Mouse (Mus musculus) hindbrain, embryonic 13.5 days (tissue): ENCODE results near the gene Stim1. TPM values are rescaled to one million over a fixed set of nuclear protein-coding genes. Genes with fewer than 3 reads are reported as not detected.
"Not testable (repeated sequence)": the region's sequence is repeated elsewhere in the genome, so short reads cannot be mapped to it uniquely, and the experiment has no call there.

ENCODE experiments used
- ATAC-seq: fragments of 200-750 bp; cut with Nextera tagmentation; 2 replicates; pipeline ENCODE4 v1.8.0; 2017; ENCODE audit warnings: moderate TSS enrichment; ENCODE audit not compliant: low FRiP score
- H3K27ac ChIP-seq: fragments of 300-500 bp; sonication (generic); 2 replicates; pipeline ENCODE4 v1.5.1; 2015; ENCODE audit warnings: inconsistent platforms, mild to moderate bottlenecking, moderate library complexity
- H3K27me3 ChIP-seq: fragments of 300-500 bp; sonication (generic); 2 replicates; pipeline ENCODE4 v1.6.1; 2015; ENCODE audit warnings: mild to moderate bottlenecking, inconsistent platforms
- H3K36me3 ChIP-seq: fragments of 300-500 bp; sonication (generic); 2 replicates; pipeline ENCODE4 v1.6.1; 2015; ENCODE audit warnings: mild to moderate bottlenecking, inconsistent platforms
- H3K4me1 ChIP-seq: fragments of 300-500 bp; sonication (generic); replicated peaks from 2 replicates; pipeline ENCODE4 v1.6.1; 2015; ENCODE audit warnings: inconsistent platforms
- H3K4me2 ChIP-seq: fragments of 300-500 bp; sonication (generic); 2 replicates; pipeline ENCODE4 v1.6.1; 2015; ENCODE audit warnings: inconsistent platforms, mild to moderate bottlenecking, moderate library complexity
- H3K4me3 ChIP-seq: fragments of 300-500 bp; sonication (generic); 2 replicates; pipeline ENCODE4 v1.5.1; 2015; ENCODE audit warnings: mild to moderate bottlenecking, inconsistent platforms
- H3K9ac ChIP-seq: fragments of 300-500 bp; sonication (generic); 2 replicates; pipeline ENCODE4 v1.6.1; 2015; ENCODE audit warnings: mild to moderate bottlenecking, inconsistent platforms
- H3K9me3 ChIP-seq: fragments of 300-500 bp; sonication (generic); 2 replicates; pipeline ENCODE4 v1.6.1; 2016; ENCODE audit warnings: inconsistent platforms
- WGBS: fragments of 180-500 bp; shearing (Covaris S2); methylation state at CpG from one replicate; pipeline ENCODE4 v1.1.7; 2015; 5-methylcytosine and 5-hydroxymethylcytosine counted together
- polyA plus RNA-seq: library from polyadenylated mRNA; unstranded; fragments of >200 nt; fragmentation: Nextera tagmentation; extraction: Ambion mirVana; gene quantifications from 2 replicates; pipeline ENCODE4 v1.2.1, GENCODE M21; 2015

The Stim1 gene
- polyA plus RNA-seq, 1 experiment from 2014 or later = 9.6 TPM

GRCm38 (mm10) chr7:102479368-102480078, 211.9 kb downstream of the Stim1 start:
- Histone ChIP-seq H3K4me3 (no peak overlapping the region), H3K27me3 (no peaks in the 10 kb centered on the region), H3K4me1 (no peaks in the 10 kb centered on the region), H3K4me2 (no peak overlapping the region), H3K27ac (no peak overlapping the region), H3K9me3 (no peaks in the 10 kb centered on the region), H3K36me3 (peaks cover 6% of the 10 kb centered on the region; the same call in 1 of the 2 replicates), H3K9ac (no peak overlapping the region)
- ATAC-seq = no peak
- 79% methylated on average over 5 of the region's 5 CpGs for WGBS

DNA sequence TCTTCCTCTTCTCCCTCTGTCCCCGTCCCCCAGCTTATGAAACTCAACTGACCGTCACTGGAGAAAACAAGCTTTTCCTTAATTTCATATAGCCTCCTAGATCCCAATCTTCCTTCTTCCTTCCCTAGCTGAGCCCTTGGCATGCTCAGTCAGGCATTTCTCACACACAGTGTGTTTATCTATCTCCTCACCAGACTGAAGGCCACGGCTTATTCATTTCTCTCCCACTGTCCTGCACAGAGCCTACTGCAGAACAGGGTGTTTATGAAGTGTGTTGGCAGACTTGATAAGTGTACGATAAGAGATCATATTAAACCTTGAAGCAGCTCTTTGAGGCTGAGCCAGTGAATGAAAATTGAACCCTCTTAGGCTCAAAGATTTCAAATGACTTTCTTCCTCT, 213.2 kb downstream of the Stim1 start:
- Histone ChIP-seq H3K4me1 (no peaks in the 10 kb centered on the region), H3K9ac (no peak overlapping the region), H3K36me3 (peaks cover 4% of the 10 kb centered on the region; the same call in 1 of the 2 replicates), H3K27ac (no peak overlapping the region), H3K27me3 (no peaks in the 10 kb centered on the region), H3K4me3 (no peak overlapping the region), H3K4me2 (no peak overlapping the region), H3K9me3 (no peaks in the 10 kb centered on the region)
- WGBS = 95% methylated on average over 4 of the region's 4 CpGs
- no peak for ATAC-seq

GRCm38 (mm10) chr7:102481579-102481978, 214.0 kb downstream of the Stim1 start, which contains the start of gene Olfr543:
Gene Olfr543 (minus strand): TSS chr7:102481679.
- no peak within 1 kb of the TSS for H3K27ac ChIP-seq
- 94% methylated on average over 4 of the region's 4 CpGs for WGBS
- no peaks in the 10 kb centered on the region for H3K9me3 ChIP-seq
- H3K27me3 ChIP-seq = no peaks in the 10 kb centered on the region
- peaks cover 4% of the 10 kb centered on the region; the same call in 1 of the 2 replicates for H3K36me3 ChIP-seq
- H3K4me3 ChIP-seq = no peak within 1 kb of the TSS
- no peaks in the 10 kb centered on the region for H3K4me1 ChIP-seq
- H3K9ac ChIP-seq = no peak within 1 kb of the TSS
- H3K4me2 ChIP-seq = no peak within 1 kb of the TSS
- ATAC-seq = no peak

GRCm38 (mm10) chr7:102483665-102484064, 216.1 kb downstream of the Stim1 start:
- H3K9me3 ChIP-seq = no peaks in the 10 kb centered on the region
- no peak for ATAC-seq
- no peaks in the 10 kb centered on the region for H3K27me3 ChIP-seq
- no peaks in the 10 kb centered on the region for H3K4me1 ChIP-seq
- no peak overlapping the region for H3K9ac ChIP-seq
- no peak overlapping the region for H3K4me3 ChIP-seq
- no peaks in the 10 kb centered on the region for H3K36me3 ChIP-seq
- no peak overlapping the region for H3K27ac ChIP-seq
- WGBS = 96% methylated on average over 2 of the region's 2 CpGs
- H3K4me2 ChIP-seq = no peak overlapping the region

DNA sequence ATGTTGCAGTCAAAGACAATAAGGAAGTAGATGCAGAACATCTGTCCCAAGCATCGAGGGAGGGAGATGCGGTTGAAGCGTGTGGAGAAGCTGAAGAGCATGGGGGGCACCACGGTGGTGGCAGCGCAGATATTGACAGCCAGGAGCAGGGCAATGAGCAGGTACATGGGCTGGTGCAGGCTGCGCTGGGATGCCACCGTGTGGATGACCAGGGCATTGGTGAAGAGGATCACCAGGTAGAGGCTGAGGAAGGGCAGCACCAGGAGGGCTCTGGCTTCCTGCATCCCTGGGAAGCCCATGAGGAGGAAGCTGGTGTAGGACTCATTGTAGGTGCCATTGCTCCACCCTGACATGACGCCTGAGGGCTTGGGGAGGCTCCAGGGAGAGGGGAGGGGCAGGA, 217.2 kb downstream of the Stim1 start:
- not testable (repeated sequence) for H3K9ac ChIP-seq, H3K36me3 ChIP-seq, H3K27ac ChIP-seq, H3K4me3 ChIP-seq, ATAC-seq, H3K4me1 ChIP-seq, H3K4me2 ChIP-seq, H3K27me3 ChIP-seq, H3K9me3 ChIP-seq
- 66% methylated on average over 8 of the region's 8 CpGs for WGBS

DNA sequence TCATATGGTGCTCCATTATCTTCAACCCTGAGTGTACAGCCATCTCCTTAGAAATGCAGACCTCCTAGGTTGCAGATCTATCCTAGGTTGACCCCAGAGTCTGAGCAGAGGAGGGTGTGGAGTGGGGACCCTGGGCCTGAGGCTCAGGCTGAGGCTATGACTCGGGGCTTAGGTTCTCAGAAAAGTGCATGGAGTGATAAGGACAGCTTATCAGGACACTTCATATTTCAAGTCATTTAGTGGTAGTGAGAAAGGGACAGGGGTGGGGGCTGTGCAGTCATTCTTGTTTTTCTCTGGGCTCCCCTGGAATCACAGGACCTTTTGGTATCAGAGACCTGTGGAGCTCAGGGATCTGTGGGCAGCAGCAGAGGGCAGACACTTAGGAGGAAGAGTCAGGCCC, 218.5 kb downstream of the Stim1 start:
- ATAC-seq = no peak
- 95% methylated on average over 1 of the region's 1 CpGs for WGBS
- no peak overlapping the region for H3K9ac ChIP-seq

More for the DNA sequence above, 218.5 kb downstream of the Stim1 start:
- Histone ChIP-seq H3K27me3 (no peaks in the 10 kb centered on the region), H3K4me3 (no peak overlapping the region), H3K9me3 (no peaks in the 10 kb centered on the region), H3K36me3 (no peaks in the 10 kb centered on the region), H3K4me2 (no peak overlapping the region), H3K27ac (no peak overlapping the region), H3K4me1 (no peaks in the 10 kb centered on the region)

Other genes starting within 250 kb of the Stim1 start
- gene Il18bp, start 249.1 kb upstream of the Stim1 start, polyA plus RNA-seq = 4.5 and 4.8 TPM in 2 replicates
- 31.2 and 32.8 TPM in 2 replicates for gene Rnf121, start 202.3 kb upstream of the Stim1 start, polyA plus RNA-seq
- 28.0 and 28.8 TPM in 2 replicates for gene Xndc1, start 202.3 kb upstream of the Stim1 start, polyA plus RNA-seq
- gene Xntrpc, start 202.1 kb upstream of the Stim1 start, polyA plus RNA-seq = 1.2 and 1.4 TPM in 2 replicates
- 0.25 and 0.49 TPM in 2 replicates for gene Trpc2, start 184.7 kb upstream of the Stim1 start, polyA plus RNA-seq
- 0.22 and 0.26 TPM in 2 replicates for gene Art1, start 166.1 kb upstream of the Stim1 start, polyA plus RNA-seq
- gene Art5, start 158.3 kb upstream of the Stim1 start, polyA plus RNA-seq = 0.74 and 0.75 TPM in 2 replicates
- not detected in 2 replicates for gene Chrna10, start 151.0 kb upstream of the Stim1 start, polyA plus RNA-seq
- 23.4 and 25.0 TPM in 2 replicates for gene Nup98, start 57.6 kb upstream of the Stim1 start, polyA plus RNA-seq
- 48.0 and 53.0 TPM in 2 replicates for gene Pgap2, start 57.6 kb upstream of the Stim1 start, polyA plus RNA-seq
- gene Rhog, start 11.8 kb upstream of the Stim1 start, polyA plus RNA-seq = 19.1 and 21.0 TPM in 2 replicates
- 58.6 and 59.2 TPM in 2 replicates for gene Rrm1, start 173.9 kb downstream of the Stim1 start, polyA plus RNA-seq
- 0.60 and 0.85 TPM in 2 replicates for gene Olfr543, start 213.9 kb downstream of the Stim1 start, polyA plus RNA-seq
- 0.21 and 0.30 TPM in 2 replicates for gene Olfr544, start 220.5 kb downstream of the Stim1 start, polyA plus RNA-seq
- 0.14 and 0.19 TPM in 2 replicates for gene Olfr545, start 231.8 kb downstream of the Stim1 start, polyA plus RNA-seq